Comparison of ENCODE assay signal across 8 mouse cellular contexts in genomic region chr10:120898357-120898756, GRCm38 (mm10). TPM values are rescaled to one million over a fixed set of nuclear protein-coding genes. Genes with fewer than 3 reads are reported as not detected.
DNase-seq lines count a peak whose midpoint lies in the region; ATAC-seq and TF ChIP-seq lines count a peak whose summit lies in the region.

No protein-coding gene starts in this region.

- H3K27me3 ChIP-seq in ES-Bruce4 (ENCODE audit: control insufficient read depth, insufficient read depth, low read length, poor library complexity, severe bottlenecking), result peaks cover 8% of the 10 kb centered on the region
- H3K27me3 ChIP-seq in forebrain, embryonic 11.5 days (ENCODE audit: control insufficient read depth, insufficient read depth, low read length), result peaks cover 3% of the 10 kb centered on the region; the same call in 1 of the 2 replicates
- peaks cover 35% of the 10 kb centered on the region for H3K27me3 ChIP-seq in hindbrain, embryonic 13.5 days
- no peaks in the 10 kb centered on the region for H3K27me3 ChIP-seq in lung, embryonic 14.5 days (ENCODE audit: insufficient read depth, low read length)

- no peak for TF ChIP-seq POLR2A in ES-Bruce4 (IDR thresholded peaks at IDR 0.05; ENCODE audit: insufficient read depth, low read length)

- DNase-seq in cerebellum, adult 18-20 months, result peak; percentile 22 to 36
- DNase-seq in cerebellum, postnatal 4 days (ENCODE audit: low spot score in 2 of 2), result no peak
- DNase-seq in forebrain, embryonic 11.5 days (ENCODE audit: low spot score), result peak; percentile 80
- DNase-seq in lung, embryonic 14.5 days, result peak; percentile 43
- peak; percentile 61 for DNase-seq in testis, postnatal 10 days (ENCODE audit: low spot score)

- ATAC-seq in forebrain, embryonic 11.5 days (replicated peaks; ENCODE audit: low FRiP score), result peak; percentile 46; the same call in 1 of the 2 replicates
- peak; percentile 40 for ATAC-seq in hindbrain, embryonic 13.5 days (ENCODE audit: low FRiP score)
- ATAC-seq in lung, embryonic 14.5 days (ENCODE audit: insufficient read depth), result peak; percentile 23
- no peak for ATAC-seq in frontal cortex, adult (ENCODE audit: low TSS enrichment)

- peak overlapping the region; percentile 73 for H3K9ac ChIP-seq in ES-Bruce4 (ENCODE audit: low read depth, poor library complexity, severe bottlenecking)
- peak overlapping the region; percentile 65 for H3K9ac ChIP-seq in forebrain, embryonic 11.5 days (ENCODE audit: low read length)
- H3K9ac ChIP-seq in hindbrain, embryonic 13.5 days, result peak overlapping the region; percentile 77
- H3K9ac ChIP-seq in lung, embryonic 14.5 days, result peak overlapping the region; percentile 80

- no peak for TF ChIP-seq EP300 in ES-Bruce4 (IDR thresholded peaks at IDR 0.05; ENCODE audit: insufficient read depth, low read depth, low read length)

- peaks cover 2% of the 10 kb centered on the region for H3K4me1 ChIP-seq in ES-Bruce4 (ENCODE audit: control insufficient read depth, insufficient read depth, low read length)
- peaks cover 2% of the 10 kb centered on the region; the same call in 1 of the 2 replicates for H3K4me1 ChIP-seq in forebrain, embryonic 11.5 days (replicated peaks; ENCODE audit: control insufficient read depth, insufficient read depth, low read length)
- H3K4me1 ChIP-seq in hindbrain, embryonic 13.5 days (replicated peaks), result peaks cover 24% of the 10 kb centered on the region
- H3K4me1 ChIP-seq in lung, embryonic 14.5 days (ENCODE audit: insufficient read depth), result peaks cover 16% of the 10 kb centered on the region

- H3K4me3 ChIP-seq in ES-Bruce4 (ENCODE audit: low read depth, low read length), result peak overlapping the region; percentile 73
- peak overlapping the region; percentile 63 for H3K4me3 ChIP-seq in forebrain, embryonic 11.5 days (ENCODE audit: low read depth, low read length)
- peak overlapping the region; percentile 61 for H3K4me3 ChIP-seq in hindbrain, embryonic 13.5 days
- peak overlapping the region; percentile 74 for H3K4me3 ChIP-seq in lung, embryonic 14.5 days (ENCODE audit: low read depth, low read length)

- H3K4me2 ChIP-seq in forebrain, embryonic 11.5 days (ENCODE audit: low read depth, low read length, severe bottlenecking), result peak overlapping the region; percentile 95
- H3K4me2 ChIP-seq in hindbrain, embryonic 13.5 days, result peak overlapping the region; percentile 96
- H3K4me2 ChIP-seq in lung, embryonic 14.5 days, result peak overlapping the region; percentile 91

- H3K27ac ChIP-seq in ES-Bruce4 (ENCODE audit: insufficient read depth, low read length), result no peak overlapping the region
- no peak overlapping the region for H3K27ac ChIP-seq in forebrain, embryonic 11.5 days (ENCODE audit: low read depth, low read length)
- H3K27ac ChIP-seq in hindbrain, embryonic 13.5 days, result no peak overlapping the region
- peak overlapping the region; percentile 83 for H3K27ac ChIP-seq in lung, embryonic 14.5 days (ENCODE audit: low read depth)

- H3K9me3 ChIP-seq in ES-Bruce4 (replicated peaks; ENCODE audit: control insufficient read depth, insufficient read depth, low read length, poor library complexity, severe bottlenecking), result no peaks in the 10 kb centered on the region
- no peaks in the 10 kb centered on the region for H3K9me3 ChIP-seq in forebrain, embryonic 11.5 days (ENCODE audit: control insufficient read depth, low read length)
- no peaks in the 10 kb centered on the region for H3K9me3 ChIP-seq in hindbrain, embryonic 13.5 days
- H3K9me3 ChIP-seq in lung, embryonic 14.5 days (ENCODE audit: low read depth, low read length), result no peaks in the 10 kb centered on the region

- H3K36me3 ChIP-seq in ES-Bruce4 (ENCODE audit: control insufficient read depth, insufficient read depth, low read length, poor library complexity, severe bottlenecking), result no peaks in the 10 kb centered on the region
- no peaks in the 10 kb centered on the region for H3K36me3 ChIP-seq in forebrain, embryonic 11.5 days (ENCODE audit: control insufficient read depth, insufficient read depth, low read length)
- no peaks in the 10 kb centered on the region for H3K36me3 ChIP-seq in hindbrain, embryonic 13.5 days
- H3K36me3 ChIP-seq in lung, embryonic 14.5 days (ENCODE audit: insufficient read depth), result no peaks in the 10 kb centered on the region

- WGBS in forebrain, embryonic 11.5 days, result under 1% methylated on average over 35 of the region's 49 CpGs
- WGBS in hindbrain, embryonic 13.5 days, result 2% methylated on average over 49 of the region's 49 CpGs
- WGBS in lung, embryonic 14.5 days, result under 1% methylated on average over 47 of the region's 49 CpGs

- TF ChIP-seq CTCF in ES-Bruce4 (IDR thresholded peaks at IDR 0.05; ENCODE audit: low read depth, low read length), result no peak
- no peak for TF ChIP-seq CTCF in lung, embryonic 14.5 days (IDR thresholded peaks at IDR 0.05; ENCODE audit: low read depth)

RNA-seq across cellular contexts. Expression of gene Msrb3, which starts 0.5 kb away (rescaled TPM):
- 2.6 and 3.2 TPM in 2 replicates for polyA plus RNA-seq in ES-Bruce4 (2011; ENCODE audit: insufficient read depth, insufficient read length, low read depth, missing spikeins)
- polyA plus RNA-seq in forebrain, embryonic 11.5 days (2014; fragmentation: Nextera tagmentation; extraction: Ambion mirVana), result 6.1 and 8.2 TPM in 2 replicates
- polyA plus RNA-seq in hindbrain, embryonic 13.5 days (2015; fragmentation: Nextera tagmentation; extraction: Ambion mirVana), result 2.3 and 2.6 TPM in 2 replicates
- 13.0 and 14.1 TPM in 2 replicates for polyA plus RNA-seq in lung, embryonic 14.5 days (2014; fragmentation: Nextera tagmentation; extraction: Ambion mirVana)

Comparison
In these comparisons a context has a peak if more than half of its experiments do, and no peak if none do; other contexts are left out.
1. DNase-seq: peak in cerebellum, adult 18-20 months (2 of 2), forebrain, embryonic 11.5 days (single experiment), lung, embryonic 14.5 days (single experiment) and testis, postnatal 10 days (single experiment); none in cerebellum, postnatal 4 days (0 of 2).
2. Peak in every context shown above with its lines, with median percentiles within 50 percentile points of each other: H3K4me3 ChIP-seq, H3K9ac ChIP-seq and H3K4me2 ChIP-seq.